Mouse (Mus musculus): ENCODE measurements around the gene Veph1. TPM values are rescaled to one million over a fixed set of nuclear protein-coding genes. Genes with fewer than 3 reads are reported as not detected.

Veph1 gene
- polyA plus RNA-seq, 1 experiment from 2014 or later: 11.9 TPM

GRCm38 (mm10) chr3:66224931-66225537 lies 71.6 kb downstream of the Veph1 start:
- Histone ChIP-seq H3K27ac (ENCODE audit: low read length) (no peak overlapping the region), H3K36me3 (ENCODE audit: insufficient read depth, low read length) (no peaks in the 10 kb centered on the region), H3K9me3 (ENCODE audit: low read length) (no peaks in the 10 kb centered on the region), H3K4me1 (ENCODE audit: insufficient read depth, low read length) (peaks cover 17% of the 10 kb centered on the region), H3K27me3 (ENCODE audit: insufficient read depth, low read length) (no peaks in the 10 kb centered on the region; the same call in 1 of the 2 replicates), H3K4me3 (ENCODE audit: low read length) (no peak overlapping the region), H3K9ac (replicated peaks; ENCODE audit: low read length) (no peak overlapping the region), H3K4me2 (replicated peaks; ENCODE audit: low read depth, low read length) (no peak overlapping the region)
- no peak for ATAC-seq (ENCODE audit: low FRiP score, low TSS enrichment)
- 48% methylated on average over 15 of the region's 15 CpGs for WGBS

- Histone ChIP-seq H3K4me1 (ENCODE audit: insufficient read depth, low read length) (peaks cover 17% of the 10 kb centered on the region), H3K36me3 (ENCODE audit: insufficient read depth, low read length) (no peaks in the 10 kb centered on the region), H3K4me3 (ENCODE audit: low read length) (peak overlapping the region; percentile 59), H3K9ac (replicated peaks; ENCODE audit: low read length) (peak overlapping the region; percentile 80), H3K27ac (ENCODE audit: low read length) (peak overlapping the region; percentile 91), H3K27me3 (ENCODE audit: insufficient read depth, low read length) (no peaks in the 10 kb centered on the region; the same call in 1 of the 2 replicates), H3K9me3 (ENCODE audit: low read length) (no peaks in the 10 kb centered on the region), H3K4me2 (replicated peaks; ENCODE audit: low read depth, low read length) (peak overlapping the region; percentile 93)
- WGBS: under 1% methylated on average over 11 of the region's 11 CpGs
- ATAC-seq (ENCODE audit: low FRiP score, low TSS enrichment): peak; percentile 87
Observed at GRCm38 (mm10) chr3:66221243-66221611, 75.4 kb downstream of the Veph1 start.

GRCm38 (mm10) chr3:66220554-66221242 lies 75.9 kb downstream of the Veph1 start:
- under 1% methylated on average over 54 of the region's 54 CpGs for WGBS
- H3K4me1 ChIP-seq (ENCODE audit: insufficient read depth, low read length): peaks cover 22% of the 10 kb centered on the region
- H3K9ac ChIP-seq (replicated peaks; ENCODE audit: low read length): peak overlapping the region; percentile 80
- peak overlapping the region; percentile 59 for H3K4me3 ChIP-seq (ENCODE audit: low read length)
- peak overlapping the region; percentile 91 for H3K27ac ChIP-seq (ENCODE audit: low read length)
- H3K36me3 ChIP-seq (ENCODE audit: insufficient read depth, low read length): no peaks in the 10 kb centered on the region
- ATAC-seq (ENCODE audit: low FRiP score, low TSS enrichment): peak; percentile 84
- H3K27me3 ChIP-seq (ENCODE audit: insufficient read depth, low read length): no peaks in the 10 kb centered on the region; the same call in 1 of the 2 replicates
- H3K4me2 ChIP-seq (replicated peaks; ENCODE audit: low read depth, low read length): peak overlapping the region; percentile 93
- H3K9me3 ChIP-seq (ENCODE audit: low read length): no peaks in the 10 kb centered on the region

GRCm38 (mm10) chr3:66219655-66220191 lies 76.9 kb downstream of the Veph1 start, which contains the start of gene Ptx3:
Gene Ptx3, plus strand, starts transcription at chr3:66219910.
- WGBS: 6% methylated on average over 20 of the region's 20 CpGs
- H3K9me3 ChIP-seq (ENCODE audit: low read length): no peaks in the 10 kb centered on the region
- H3K4me3 ChIP-seq (ENCODE audit: low read length): peak within 1 kb of the TSS; percentile 59
- H3K9ac ChIP-seq (replicated peaks; ENCODE audit: low read length): peak within 1 kb of the TSS; percentile 80
- H3K36me3 ChIP-seq (ENCODE audit: insufficient read depth, low read length): no peaks in the 10 kb centered on the region
- peaks cover 24% of the 10 kb centered on the region for H3K4me1 ChIP-seq (ENCODE audit: insufficient read depth, low read length)
- H3K27ac ChIP-seq (ENCODE audit: low read length): peak within 1 kb of the TSS; percentile 91
- no peaks in the 10 kb centered on the region; the same call in 1 of the 2 replicates for H3K27me3 ChIP-seq (ENCODE audit: insufficient read depth, low read length)
- H3K4me2 ChIP-seq (replicated peaks; ENCODE audit: low read depth, low read length): peak within 1 kb of the TSS; percentile 93
- peak; percentile 33; the same call in 1 of the 2 replicates for ATAC-seq (ENCODE audit: low FRiP score, low TSS enrichment)

- H3K27me3 ChIP-seq (ENCODE audit: insufficient read depth, low read length): no peaks in the 10 kb centered on the region
- no peak overlapping the region for H3K9ac ChIP-seq (replicated peaks; ENCODE audit: low read length)
- H3K9me3 ChIP-seq (ENCODE audit: low read length): no peaks in the 10 kb centered on the region
- WGBS: 54% methylated on average over 8 of the region's 8 CpGs
- no peaks in the 10 kb centered on the region for H3K36me3 ChIP-seq (ENCODE audit: insufficient read depth, low read length)
- no peak overlapping the region for H3K4me2 ChIP-seq (replicated peaks; ENCODE audit: low read depth, low read length)
- H3K4me1 ChIP-seq (ENCODE audit: insufficient read depth, low read length): peaks cover 10% of the 10 kb centered on the region; the same call in 1 of the 2 replicates
- H3K27ac ChIP-seq (ENCODE audit: low read length): no peak overlapping the region
- ATAC-seq (ENCODE audit: low FRiP score, low TSS enrichment): no peak; the same call in 1 of the 2 replicates
- no peak overlapping the region for H3K4me3 ChIP-seq (ENCODE audit: low read length)
Observed at GRCm38 (mm10) chr3:66215759-66216158, 80.9 kb downstream of the Veph1 start.

GRCm38 (mm10) chr3:66213524-66213923 lies 83.1 kb downstream of the Veph1 start:
- Histone ChIP-seq H3K27ac (ENCODE audit: low read length) (no peak overlapping the region), H3K36me3 (ENCODE audit: insufficient read depth, low read length) (no peaks in the 10 kb centered on the region), H3K4me2 (replicated peaks; ENCODE audit: low read depth, low read length) (no peak overlapping the region), H3K9ac (replicated peaks; ENCODE audit: low read length) (no peak overlapping the region), H3K4me3 (ENCODE audit: low read length) (no peak overlapping the region), H3K27me3 (ENCODE audit: insufficient read depth, low read length) (no peaks in the 10 kb centered on the region), H3K9me3 (ENCODE audit: low read length) (no peaks in the 10 kb centered on the region), H3K4me1 (ENCODE audit: insufficient read depth, low read length) (0 out of 2 replicates have a peak, but pooled peaks cover 7% of the 10 kb centered on the region)
- ATAC-seq (ENCODE audit: low FRiP score, low TSS enrichment): no peak
- 100% methylated on average over 1 of the region's 1 CpGs for WGBS

GRCm38 (mm10) chr3:66208836-66209573 lies 87.6 kb downstream of the Veph1 start:
- no peak for ATAC-seq (ENCODE audit: low FRiP score, low TSS enrichment)
- Histone ChIP-seq H3K36me3 (ENCODE audit: insufficient read depth, low read length) (no peaks in the 10 kb centered on the region), H3K27ac (ENCODE audit: low read length) (no peak overlapping the region), H3K4me1 (ENCODE audit: insufficient read depth, low read length) (no peaks in the 10 kb centered on the region), H3K4me2 (replicated peaks; ENCODE audit: low read depth, low read length) (no peak overlapping the region), H3K9ac (replicated peaks; ENCODE audit: low read length) (no peak overlapping the region), H3K9me3 (ENCODE audit: low read length) (no peaks in the 10 kb centered on the region), H3K4me3 (ENCODE audit: low read length) (no peak overlapping the region), H3K27me3 (ENCODE audit: insufficient read depth, low read length) (no peaks in the 10 kb centered on the region)
- WGBS: 83% methylated on average over 4 of the region's 4 CpGs

GRCm38 (mm10) chr3:66193910-66194562 lies 102.6 kb downstream of the Veph1 start:
- Histone ChIP-seq H3K4me2 (replicated peaks; ENCODE audit: low read depth, low read length) (no peak overlapping the region), H3K36me3 (ENCODE audit: insufficient read depth, low read length) (no peaks in the 10 kb centered on the region), H3K27ac (ENCODE audit: low read length) (no peak overlapping the region), H3K4me3 (ENCODE audit: low read length) (no peak overlapping the region), H3K9me3 (ENCODE audit: low read length) (no peaks in the 10 kb centered on the region), H3K4me1 (ENCODE audit: insufficient read depth, low read length) (no peaks in the 10 kb centered on the region), H3K27me3 (ENCODE audit: insufficient read depth, low read length) (no peaks in the 10 kb centered on the region), H3K9ac (replicated peaks; ENCODE audit: low read length) (no peak overlapping the region)
- 87% methylated on average over 3 of the region's 3 CpGs for WGBS
- no peak for ATAC-seq (ENCODE audit: low FRiP score, low TSS enrichment)

GRCm38 (mm10) chr3:66179647-66180046 lies 117.0 kb downstream of the Veph1 start:
- Histone ChIP-seq H3K4me3 (ENCODE audit: low read length) (no peak overlapping the region), H3K36me3 (ENCODE audit: insufficient read depth, low read length) (no peaks in the 10 kb centered on the region), H3K27ac (ENCODE audit: low read length) (no peak overlapping the region), H3K27me3 (ENCODE audit: insufficient read depth, low read length) (no peaks in the 10 kb centered on the region), H3K9ac (replicated peaks; ENCODE audit: low read length) (no peak overlapping the region), H3K9me3 (ENCODE audit: low read length) (no peaks in the 10 kb centered on the region), H3K4me2 (replicated peaks; ENCODE audit: low read depth, low read length) (no peak overlapping the region), H3K4me1 (ENCODE audit: insufficient read depth, low read length) (no peaks in the 10 kb centered on the region)
- ATAC-seq (ENCODE audit: low FRiP score, low TSS enrichment): no peak
- WGBS: 83% methylated on average over 2 of the region's 2 CpGs

Data from kidney, embryonic 16.5 days (tissue).